Mouse (Mus musculus) granulocyte monocyte progenitor cell, adult 5-6 weeks (primary cell): ENCODE measurements around the gene Mprip. TPM values are rescaled to one million over a fixed set of nuclear protein-coding genes. Genes with fewer than 3 reads are reported as not detected.

Experiments
- ATAC-seq: replicated peaks from 2 replicates; pipeline ENCODE4 v1.8.0; 2016; ENCODE audit warnings: mild to moderate bottlenecking, moderate TSS enrichment, inconsistent platforms; ENCODE audit not compliant: poor library complexity, severe bottlenecking
- total RNA-seq, 2 experiments: library from RNA; stranded (forward) in 1 of 2; stranded (reverse) in 1 of 2; fragments of 200-712, 200-1000 nt in 1 of 2; fragments of >200 nt in 1 of 2; fragmentation: Nextera tagmentation in 1 of 2; gene quantifications; 2 replicates each; pipeline ENCODE4 v1.2.3; 2014 to 2017

Mprip gene
- total RNA-seq, 2 experiments from 2014 or later, result 50.1 to 71.4 TPM

DNA sequence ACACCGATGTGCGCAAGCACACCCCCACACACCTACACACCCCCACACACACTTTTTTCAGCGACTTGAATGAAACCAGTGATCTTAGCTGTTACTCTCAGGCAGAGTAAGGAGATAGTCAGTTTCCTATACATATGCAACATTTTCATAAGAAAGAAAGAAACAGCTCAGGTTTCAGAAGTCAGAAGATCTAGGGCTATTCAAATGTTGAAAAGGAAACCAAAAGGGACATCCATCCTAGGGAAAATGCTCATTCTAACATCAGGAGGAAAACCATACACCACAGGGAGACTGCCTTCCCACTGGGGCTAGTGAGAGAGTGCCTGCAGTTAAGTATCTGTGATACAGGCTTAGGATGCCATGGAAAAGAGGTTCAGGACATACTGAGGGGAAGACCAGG, 160.5 kb downstream of the Mprip start:
- ATAC-seq, result no peak

Other genes starting within 250 kb of the Mprip start
- gene Jmjd4, start 211.3 kb upstream of the Mprip start, total RNA-seq (2014; fragmentation: Nextera tagmentation), result 4.3 and 6.0 TPM in 2 replicates
- 4.3 and 5.6 TPM in 2 replicates for gene Jmjd4, start 211.3 kb upstream of the Mprip start, total RNA-seq (2017)
- 5.9 and 6.0 TPM in 2 replicates for gene Snap47, start 210.1 kb upstream of the Mprip start, total RNA-seq (2014; fragmentation: Nextera tagmentation)
- gene Snap47, start 210.1 kb upstream of the Mprip start, total RNA-seq (2017), result 4.8 and 7.1 TPM in 2 replicates
- 2.8 and 3.4 TPM in 2 replicates for gene Zfp867, start 188.8 kb upstream of the Mprip start, total RNA-seq (2014; fragmentation: Nextera tagmentation)
- gene Zfp867, start 188.8 kb upstream of the Mprip start, total RNA-seq (2017), result 1.5 and 2.9 TPM in 2 replicates
- gene Zkscan17, start 134.6 kb upstream of the Mprip start, total RNA-seq (2014; fragmentation: Nextera tagmentation), result 20.8 and 24.8 TPM in 2 replicates
- gene Zkscan17, start 134.6 kb upstream of the Mprip start, total RNA-seq (2017), result 9.0 and 11.1 TPM in 2 replicates
- gene Nlrp3, start 119.7 kb upstream of the Mprip start, total RNA-seq (2014; fragmentation: Nextera tagmentation), result 2.4 and 2.5 TPM in 2 replicates
- 5.3 and 16.5 TPM in 2 replicates for gene Nlrp3, start 119.7 kb upstream of the Mprip start, total RNA-seq (2017)
- gene Olfr222, start 85.1 kb upstream of the Mprip start, total RNA-seq (2014; fragmentation: Nextera tagmentation), result not detected in 2 replicates
- not detected in 2 replicates for gene Olfr222, start 85.1 kb upstream of the Mprip start, total RNA-seq (2017)
- gene Olfr223, start 68.0 kb upstream of the Mprip start, total RNA-seq (2014; fragmentation: Nextera tagmentation), result not detected in 2 replicates
- gene Olfr223, start 68.0 kb upstream of the Mprip start, total RNA-seq (2017), result not detected in 2 replicates
- 2.3 TPM in 1 of 2 replicates, not detected in the other for gene Pld6, start 126.3 kb downstream of the Mprip start, total RNA-seq (2014; fragmentation: Nextera tagmentation)
- 0.57 and 1.2 TPM in 2 replicates for gene Pld6, start 126.3 kb downstream of the Mprip start, total RNA-seq (2017)
- gene Flcn, start 148.7 kb downstream of the Mprip start, total RNA-seq (2014; fragmentation: Nextera tagmentation), result 7.9 and 16.7 TPM in 2 replicates
- 19.7 and 19.8 TPM in 2 replicates for gene Flcn, start 148.7 kb downstream of the Mprip start, total RNA-seq (2017)
- 17.1 and 19.5 TPM in 2 replicates for gene Nt5m, start 178.1 kb downstream of the Mprip start, total RNA-seq (2014; fragmentation: Nextera tagmentation)
- 9.6 and 10.9 TPM in 2 replicates for gene Nt5m, start 178.1 kb downstream of the Mprip start, total RNA-seq (2017)
- 141 and 166 TPM in 2 replicates for gene Cops3, start 178.5 kb downstream of the Mprip start, total RNA-seq (2014; fragmentation: Nextera tagmentation)
- 200 and 225 TPM in 2 replicates for gene Cops3, start 178.5 kb downstream of the Mprip start, total RNA-seq (2017)